Mouse (Mus musculus) Patski (cell line): Measurements from ENCODE around the gene Galm. TPM values are rescaled to one million over a fixed set of nuclear protein-coding genes. Genes with fewer than 3 reads are reported as not detected.

Source experiments
- ATAC-seq: fragments of 100-300 bp; one replicate; pipeline ENCODE4 v1.8.0; 2021
- CTCF ChIA-PET: fragments of 350-600 bp; sonication (Branson Sonifier 250); formaldehyde crosslinking; loops from one replicate; lab custom pipeline; 2022; ENCODE audit warnings: inconsistent platforms; lab: Charles Lee
- POLR2A ChIA-PET: fragments of 350-600 bp; sonication (Branson Sonifier 250); formaldehyde crosslinking; loops from one replicate; lab custom pipeline; 2022; ENCODE audit warnings: antibody characterized with exemption, inconsistent platforms; lab: Charles Lee
- DNase-seq: peaks from one replicate; pipeline ENCODE4 v3.0.0-alpha.2; 2011; ENCODE audit warnings: low read depth, low spot score
- H3K27me3 ChIP-seq: fragments of 371-371 bp; one replicate; pipeline ENCODE4 v1.5.1; 2021
- CTCF ChIP-seq: fragments of 100-300 bp; IDR thresholded peaks from one replicate; pipeline ENCODE4 v1.5.1; 2021
- in situ Hi-C: fragments of 300-500 bp; cut with MboI; formaldehyde crosslinking; loops from 3 replicates; pipeline ENCODE4 v1.11.1; 2018; ENCODE audit warnings: low pct_unique_long_range_greater_than_20kb, mixed read lengths
- polyA plus RNA-seq: library from polyadenylated mRNA; unstranded; gene quantifications from one replicate; pipeline ENCODE4 v1.2.3, GENCODE M21; 2021

Gene Galm
- polyA plus RNA-seq, 1 experiment from 2014 or later = 45.3 TPM

DNA sequence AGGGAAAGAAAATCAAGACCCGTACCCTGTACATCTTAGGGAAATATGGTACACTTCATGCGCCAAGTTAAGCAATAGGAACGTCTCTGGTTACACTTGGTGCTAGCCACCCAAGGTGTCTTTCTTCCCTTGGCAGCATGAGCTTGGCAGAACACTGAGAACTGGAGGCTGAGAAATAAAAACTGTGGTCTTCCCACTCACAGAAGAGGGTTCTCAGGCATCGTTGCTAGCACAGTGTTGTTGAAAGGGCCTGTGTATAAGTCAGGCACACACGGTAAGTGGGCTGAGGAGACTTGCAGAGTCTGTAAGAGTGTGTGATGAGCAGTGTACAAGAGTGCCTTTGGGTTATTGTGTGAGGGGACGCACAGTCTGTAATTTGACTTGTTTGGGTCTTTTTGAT is 1.1 kb upstream of the Galm start:
- ATAC-seq (no peak), DNase-seq (no peak)
- ChIA-PET CTCF (no interaction called here), POLR2A (no interaction called here)
- H3K27me3 ChIP-seq = no peaks in the 10 kb centered on the region
- TF ChIP-seq CTCF = no peak
- in situ Hi-C loops = no loop called here

DNA sequence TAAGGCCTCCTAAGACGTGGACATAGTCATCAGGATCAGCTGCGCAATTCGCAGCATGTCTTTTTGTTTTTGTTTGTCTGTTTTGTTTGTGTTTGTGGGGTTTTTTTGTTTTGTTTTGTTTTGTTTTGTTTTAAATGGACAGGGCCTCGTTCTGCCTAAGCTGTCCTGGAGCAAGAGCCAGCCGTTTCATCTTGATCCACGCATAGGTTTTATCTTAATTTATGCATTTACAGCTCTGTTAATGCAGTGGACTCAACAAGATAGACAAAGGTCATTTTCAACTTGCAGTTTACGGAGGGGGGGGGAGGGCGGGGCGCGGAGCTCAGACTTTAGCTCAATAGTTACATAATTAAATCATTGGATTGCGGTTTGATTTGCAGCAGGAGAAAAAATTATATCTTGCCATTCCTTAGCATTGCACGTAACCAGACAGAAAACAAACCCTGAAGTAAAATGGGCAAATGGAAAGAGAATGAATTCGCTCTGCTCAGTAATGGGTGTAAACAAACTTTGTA is 1.3 kb downstream of the Galm start:
- DNase-seq (no peak), ATAC-seq (no peak)
- POLR2A ChIA-PET = no interaction called here
- CTCF ChIA-PET = interaction anchor here (1.0 to 1.2 kb wide), 4 partner anchors 9 to 66 kb away, joined by 3 to 4 read pairs (median 4); partner anchors contain the start of gene Hnrnpll
- in situ Hi-C loops = no loop called here
- no peaks in the 10 kb centered on the region for H3K27me3 ChIP-seq
- TF ChIP-seq CTCF = no peak

DNA sequence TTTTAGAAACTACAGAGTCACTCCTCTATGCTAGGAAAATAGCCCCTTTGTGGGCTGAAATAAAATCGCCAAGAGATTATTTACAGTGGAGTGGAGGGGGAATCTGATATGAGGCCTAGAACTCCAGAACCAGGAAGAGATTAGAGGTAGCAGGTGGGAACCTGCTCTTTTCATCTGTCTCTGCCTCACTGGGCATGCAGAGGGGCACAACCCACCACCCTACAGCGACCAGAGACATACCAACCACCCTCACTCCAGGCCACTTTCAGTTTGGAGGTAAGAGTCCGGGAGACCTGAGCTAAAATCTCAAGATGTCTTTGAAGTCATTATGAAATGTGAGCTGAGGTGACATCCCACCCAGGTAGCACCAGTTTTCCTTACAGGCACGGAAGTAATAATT is 2.1 kb downstream of the Galm start:
- TF ChIP-seq CTCF = no peak
- ATAC-seq = no peak
- POLR2A ChIA-PET = no interaction called here
- no peak for DNase-seq
- H3K27me3 ChIP-seq = no peaks in the 10 kb centered on the region
- CTCF ChIA-PET = interaction anchor here (1.1 kb wide), 1 partner anchor 10 kb away, joined by 3 read pairs; no protein-coding TSS in a partner anchor
- in situ Hi-C loops = no loop called here

DNA sequence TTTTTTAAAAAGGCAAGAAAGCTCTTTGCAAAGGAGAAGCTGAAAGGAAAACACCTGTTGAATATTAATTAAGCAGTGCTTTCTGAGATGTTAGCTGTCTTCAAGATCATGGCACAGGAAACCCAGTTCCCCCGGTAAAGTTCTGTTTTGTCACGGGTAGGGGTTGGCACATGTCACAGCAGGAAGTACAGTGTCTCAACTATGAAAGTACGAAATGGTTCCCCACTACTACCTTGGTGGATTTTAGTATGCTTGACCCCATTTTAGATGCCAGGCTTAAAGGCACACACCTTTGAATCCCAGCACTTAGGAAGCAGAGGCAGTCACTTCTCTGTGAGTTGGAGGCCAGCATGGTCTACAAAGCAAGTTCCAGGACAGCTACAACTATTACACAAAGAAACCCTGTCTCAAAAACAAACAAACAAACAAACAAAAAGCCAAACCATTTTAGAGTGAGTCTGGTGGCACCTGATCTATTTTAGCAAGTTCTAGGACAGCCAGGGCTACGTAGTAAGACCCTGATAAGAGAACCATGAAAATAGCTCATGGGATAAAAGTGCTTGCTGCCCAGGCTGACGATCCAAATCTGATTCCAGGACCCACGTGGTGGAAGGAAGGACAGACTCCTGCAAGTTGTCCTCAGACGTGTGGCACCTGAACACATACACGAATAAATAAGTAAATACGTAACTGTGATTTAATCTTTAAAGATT is 3.6 kb downstream of the Galm start:
- no peaks in the 10 kb centered on the region for H3K27me3 ChIP-seq
- ChIA-PET POLR2A (no interaction called here), CTCF (no interaction called here)
- no peak for ATAC-seq
- TF ChIP-seq CTCF = no peak
- no peak for DNase-seq
- in situ Hi-C loops = no loop called here

DNA sequence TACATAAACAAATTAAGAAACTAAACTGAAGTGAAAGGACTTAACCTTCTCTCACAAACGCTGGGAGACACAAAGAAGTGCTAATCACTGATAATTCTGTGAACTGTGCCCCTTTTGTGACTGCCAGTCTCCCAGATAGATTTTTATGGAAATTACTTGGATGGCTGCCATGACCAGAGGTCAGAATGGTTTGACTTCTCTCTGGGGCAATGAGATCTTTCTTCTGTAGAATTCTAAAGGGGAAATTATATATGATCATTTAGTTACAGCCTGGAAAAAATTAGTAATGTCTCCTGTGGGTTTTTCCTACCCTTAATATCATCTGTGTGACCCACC is 4.1 kb downstream of the Galm start:
- ChIA-PET POLR2A (no interaction called here), CTCF (no interaction called here)
- ATAC-seq = no peak
- H3K27me3 ChIP-seq = no peaks in the 10 kb centered on the region
- no peak for TF ChIP-seq CTCF
- peak; percentile 19 for DNase-seq
- in situ Hi-C loops = no loop called here

DNA sequence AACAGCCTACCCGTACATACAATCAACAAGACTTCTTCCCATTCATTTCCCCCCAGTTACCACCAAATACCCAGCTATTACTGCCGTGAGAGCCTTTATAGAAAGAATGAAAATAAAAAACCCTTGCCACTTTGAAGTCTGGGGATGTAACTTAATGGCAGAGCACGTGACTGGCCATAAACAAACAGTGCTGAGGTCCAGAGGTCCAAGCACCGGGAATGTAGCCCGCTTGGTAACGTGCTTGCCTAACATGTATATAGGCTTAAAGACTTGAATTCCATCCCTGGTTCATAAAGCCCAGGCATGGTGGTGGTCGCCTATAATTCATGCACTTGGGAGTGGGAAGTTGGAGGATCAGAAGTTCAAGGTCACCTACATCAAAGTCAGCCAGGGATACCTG is 4.6 kb downstream of the Galm start:
- in situ Hi-C loops = no loop called here
- ATAC-seq (no peak), DNase-seq (no peak)
- CTCF ChIA-PET = no interaction called here
- no peaks in the 10 kb centered on the region for H3K27me3 ChIP-seq
- POLR2A ChIA-PET = interaction anchor here (0.7 kb wide), 1 partner anchor 69 kb away, joined by 3 read pairs; no protein-coding TSS in a partner anchor
- no peak for TF ChIP-seq CTCF

DNA sequence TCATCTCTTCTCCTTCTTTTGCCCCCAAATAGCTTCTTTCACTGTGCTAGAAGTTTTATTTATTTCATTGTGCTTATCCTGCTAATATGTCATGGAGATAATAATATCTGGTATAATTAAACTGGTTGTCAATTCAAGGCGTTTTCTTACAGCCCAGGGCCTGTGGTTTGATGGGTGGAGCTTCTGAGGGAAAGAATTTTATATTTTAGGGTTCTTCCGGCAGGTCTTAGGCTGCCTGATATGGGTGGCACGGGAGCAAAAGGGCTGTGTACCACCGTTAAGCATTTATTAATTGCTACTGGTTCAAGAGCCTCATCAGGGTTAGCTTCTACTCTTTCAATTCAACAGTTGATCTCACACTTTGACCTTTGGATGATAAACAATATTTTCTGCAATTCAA is 5.2 kb downstream of the Galm start:
- no peaks in the 10 kb centered on the region for H3K27me3 ChIP-seq
- DNase-seq = no peak
- ChIA-PET CTCF (no interaction called here), POLR2A (interaction anchor here (0.7 kb wide), 1 partner anchor 69 kb away, joined by 3 read pairs; no protein-coding TSS in a partner anchor)
- TF ChIP-seq CTCF = no peak
- no peak for ATAC-seq
- in situ Hi-C loops = no loop called here

DNA sequence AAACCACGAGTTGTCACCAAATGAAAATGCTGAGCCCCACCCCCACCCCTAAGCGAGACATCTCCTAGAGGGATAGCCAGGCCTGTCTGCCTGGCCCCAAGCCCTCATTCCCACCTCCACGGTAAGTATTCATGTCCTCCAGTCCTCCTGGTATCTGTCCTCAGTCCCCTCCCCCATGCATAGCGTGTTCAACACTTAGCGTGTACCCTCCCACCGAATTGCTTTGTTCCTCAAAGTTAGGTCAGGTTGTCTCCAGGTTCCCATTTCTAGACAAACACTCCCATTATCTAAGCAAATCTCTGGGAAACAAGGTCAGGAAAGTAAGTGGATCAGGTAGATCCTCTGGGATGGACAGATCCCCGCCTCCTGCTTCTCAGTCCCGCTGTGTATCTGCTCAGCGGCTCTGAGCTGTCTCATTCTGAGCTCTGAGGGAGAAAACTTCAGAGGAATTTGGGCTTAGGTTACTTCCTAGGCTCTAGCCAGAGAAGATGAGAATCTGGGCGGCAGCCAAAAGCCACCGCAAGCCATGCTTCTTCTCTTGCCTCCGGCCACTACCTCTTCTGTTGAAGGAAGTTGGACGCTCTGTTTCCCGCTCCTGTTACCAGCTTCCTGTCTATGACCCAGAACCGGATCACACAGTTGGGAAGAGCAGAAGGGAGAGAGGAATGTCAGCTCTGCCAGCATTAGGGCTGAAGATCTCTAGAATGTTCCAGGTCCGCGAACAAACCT is 11.3 kb downstream of the Galm start:
- DNase-seq (no peak), ATAC-seq (no peak)
- no peaks in the 10 kb centered on the region for H3K27me3 ChIP-seq
- CTCF ChIA-PET = interaction anchor here (1.5 kb wide), 1 partner anchor 9 kb away, joined by 3 read pairs; no protein-coding TSS in a partner anchor
- in situ Hi-C loops = no loop called here
- POLR2A ChIA-PET = interaction anchor here (0.7 kb wide), 1 partner anchor 78 kb away, joined by 3 read pairs; no protein-coding TSS in a partner anchor
- no peak for TF ChIP-seq CTCF

DNA sequence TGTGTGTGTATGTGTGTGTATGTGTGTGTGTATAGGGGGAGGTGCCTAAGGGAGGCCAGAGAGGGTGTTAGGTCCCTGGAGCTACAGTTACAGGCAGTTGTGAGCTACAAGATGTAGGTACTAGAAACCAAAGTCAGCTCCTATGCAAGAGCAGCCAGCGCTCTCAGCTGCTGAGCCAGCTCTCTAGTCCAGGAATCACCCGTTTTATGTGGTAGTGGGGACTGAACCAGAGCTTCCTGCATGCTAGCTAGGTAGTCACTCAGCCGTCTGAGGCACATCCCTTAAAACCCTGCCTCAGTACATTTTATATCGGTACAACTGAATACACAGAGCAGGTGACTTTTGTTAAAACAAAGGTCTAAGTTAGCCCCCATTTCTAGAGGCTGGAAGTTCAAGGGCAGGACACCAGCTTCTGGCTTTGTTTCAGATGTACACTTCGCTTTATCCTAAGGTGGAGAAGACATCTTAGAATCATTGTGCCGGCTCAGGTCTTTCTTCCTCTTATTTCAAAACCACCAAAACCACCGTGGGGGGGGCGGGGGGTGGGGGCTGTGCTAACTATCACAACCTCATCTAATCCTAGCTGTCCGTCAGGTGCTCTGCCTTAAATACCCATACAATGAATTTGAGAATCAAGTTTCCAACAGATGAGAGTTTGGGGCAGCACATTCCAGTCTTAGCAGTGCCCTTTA is 12.6 kb downstream of the Galm start:
- no peak for TF ChIP-seq CTCF
- H3K27me3 ChIP-seq = no peaks in the 10 kb centered on the region
- ATAC-seq = no peak
- ChIA-PET POLR2A (interaction anchor here (0.6 kb wide), 1 partner anchor 23 kb away, joined by 3 read pairs; no protein-coding TSS in a partner anchor), CTCF (interaction anchor here (1.5 kb wide), 1 partner anchor 10 kb away, joined by 3 read pairs; no protein-coding TSS in a partner anchor)
- in situ Hi-C loops = no loop called here
- no peak for DNase-seq

DNA sequence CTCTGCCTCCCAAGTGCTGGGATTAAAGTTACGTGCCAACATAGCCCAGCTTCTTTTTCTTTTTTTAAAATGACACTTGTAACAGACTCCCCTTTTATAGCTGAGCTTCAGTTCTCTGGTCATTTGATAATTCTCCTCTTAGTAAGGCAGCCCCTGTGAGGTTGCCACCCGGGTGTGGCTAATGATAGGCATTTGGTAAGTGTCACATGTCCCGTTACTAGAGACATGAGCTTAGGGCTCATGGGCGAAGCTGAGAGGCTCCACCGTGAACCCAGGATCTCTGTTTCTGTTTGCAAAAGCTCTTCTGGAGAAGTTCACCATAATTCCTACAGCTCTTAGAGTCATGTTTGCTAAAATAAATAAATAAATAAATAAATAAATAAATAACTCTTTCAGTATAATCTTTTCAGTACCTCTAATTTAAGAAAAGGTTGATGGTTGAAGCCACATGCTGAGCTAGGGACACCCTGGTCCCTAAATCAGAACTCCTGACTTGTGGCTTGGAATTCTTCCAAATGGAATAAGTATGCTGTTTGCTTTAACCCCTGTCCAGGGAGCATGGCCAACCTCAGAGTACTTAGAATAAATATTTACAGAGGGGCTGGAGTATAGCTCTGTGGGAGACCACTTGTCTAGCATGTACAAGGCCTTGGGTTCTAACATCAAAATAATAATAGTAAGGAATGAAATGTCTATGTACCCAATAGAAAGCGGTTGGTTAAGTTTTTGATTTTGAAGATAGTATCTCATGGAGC is 16.4 kb downstream of the Galm start:
- TF ChIP-seq CTCF = no peak
- ChIA-PET CTCF (interaction anchor here (0.8 to 1.2 kb wide), 4 partner anchors 9 to 252 kb away, joined by 3 to 4 read pairs (median 3); no protein-coding TSS in a partner anchor), POLR2A (no interaction called here)
- in situ Hi-C loops = no loop called here
- DNase-seq (no peak), ATAC-seq (no peak)
- no peaks in the 10 kb centered on the region for H3K27me3 ChIP-seq
